In genomic region chr11:86954616-86955270, GRCm38 (mm10) we compare ENCODE assay signal across 10 mouse cellular contexts. TPM values are rescaled to one million over a fixed set of nuclear protein-coding genes. Genes with fewer than 3 reads are reported as not detected.
DNase-seq lines count a peak whose midpoint lies in the region; ATAC-seq and TF ChIP-seq lines count a peak whose summit lies in the region.
"Had no signal": no experiment of that assay in that cellular context is flagged by ENCODE, and none has a peak within 500 bp of the region (broad histone marks: within the 10 kb centered on the region; RNA-seq: fewer than 3 reads in every experiment).

No protein-coding gene starts in this region.

- H3K27me3 ChIP-seq in lung, embryonic 14.5 days (ENCODE audit: insufficient read depth, low read length): no peaks in the 10 kb centered on the region
- no peaks in the 10 kb centered on the region for H3K27me3 ChIP-seq in heart, embryonic 15.5 days
- no peaks in the 10 kb centered on the region for H3K27me3 ChIP-seq in midbrain, embryonic 15.5 days (replicated peaks)
- H3K27me3 ChIP-seq in midbrain, embryonic 11.5 days (ENCODE audit: control insufficient read depth, insufficient read depth, low read length): no peaks in the 10 kb centered on the region
- H3K27me3 ChIP-seq: liver, embryonic 15.5 days; neural tube, embryonic 12.5 days had no signal

- no peak overlapping the region for H3K9ac ChIP-seq in lung, embryonic 14.5 days
- H3K9ac ChIP-seq in heart, embryonic 15.5 days: no peak overlapping the region
- H3K9ac ChIP-seq in midbrain, embryonic 15.5 days: no peak overlapping the region
- H3K9ac ChIP-seq in midbrain, embryonic 11.5 days (ENCODE audit: low read length): no peak overlapping the region
- H3K9ac ChIP-seq: liver, embryonic 15.5 days; neural tube, embryonic 12.5 days had no signal

- 0 out of 2 replicates have a peak, but pooled peaks cover 4% of the 10 kb centered on the region for H3K36me3 ChIP-seq in lung, embryonic 14.5 days (ENCODE audit: insufficient read depth)
- no peaks in the 10 kb centered on the region for H3K36me3 ChIP-seq in heart, embryonic 15.5 days
- no peaks in the 10 kb centered on the region for H3K36me3 ChIP-seq in midbrain, embryonic 15.5 days (replicated peaks)
- no peaks in the 10 kb centered on the region for H3K36me3 ChIP-seq in midbrain, embryonic 11.5 days (ENCODE audit: control insufficient read depth, insufficient read depth, low read length)
- H3K36me3 ChIP-seq: liver, embryonic 15.5 days; neural tube, embryonic 12.5 days had no signal

- no peak for TF ChIP-seq POLR2A in lung, adult 2 months (IDR thresholded peaks at IDR 0.05; ENCODE audit: borderline replicate concordance, extremely low read depth, low read depth, low read length)

- TF ChIP-seq CTCF in lung, embryonic 14.5 days (IDR thresholded peaks at IDR 0.05; ENCODE audit: low read depth): no peak
- TF ChIP-seq CTCF in lung, adult 2 months (IDR thresholded peaks at IDR 0.05; ENCODE audit: insufficient read depth, low read length): no peak

- peaks cover 37% of the 10 kb centered on the region for H3K4me1 ChIP-seq in lung, embryonic 14.5 days (ENCODE audit: insufficient read depth)
- H3K4me1 ChIP-seq in lung, adult 2 months (ENCODE audit: control insufficient read depth, insufficient read depth, low read length): peaks cover 56% of the 10 kb centered on the region
- peaks cover 85% of the 10 kb centered on the region for H3K4me1 ChIP-seq in heart, embryonic 15.5 days (replicated peaks)
- peaks cover 18% of the 10 kb centered on the region; the same call in 1 of the 2 replicates for H3K4me1 ChIP-seq in midbrain, embryonic 15.5 days
- H3K4me1 ChIP-seq in midbrain, embryonic 11.5 days (ENCODE audit: control insufficient read depth, insufficient read depth, low read length): no peaks in the 10 kb centered on the region; the same call in 1 of the 2 replicates

- no peak overlapping the region for H3K4me3 ChIP-seq in lung, embryonic 14.5 days (ENCODE audit: low read depth, low read length)
- H3K4me3 ChIP-seq in lung, adult 2 months (replicated peaks; ENCODE audit: extremely low read depth, low read depth, low read length): no peak overlapping the region
- no peak overlapping the region for H3K4me3 ChIP-seq in heart, embryonic 15.5 days
- no peak overlapping the region for H3K4me3 ChIP-seq in midbrain, embryonic 15.5 days
- H3K4me3 ChIP-seq in midbrain, embryonic 11.5 days (ENCODE audit: low read depth, low read length): no peak overlapping the region
- H3K4me3 ChIP-seq: liver, embryonic 15.5 days; neural tube, embryonic 12.5 days had no signal

- peak; percentile 73; the same call in 1 of the 2 replicates for ATAC-seq in lung, embryonic 14.5 days (ENCODE audit: insufficient read depth)
- no peak for ATAC-seq in heart, embryonic 15.5 days (replicated peaks; ENCODE audit: insufficient number of reproducible peaks, insufficient read depth, low FRiP score, low read depth)
- ATAC-seq in midbrain, embryonic 15.5 days (replicated peaks): no peak
- no peak for ATAC-seq in midbrain, embryonic 11.5 days (ENCODE audit: low FRiP score)

- DNase-seq in lung, embryonic 14.5 days: peak; percentile 82
- no peak for DNase-seq in lung, adult 2 months
- peak; percentile 73 for DNase-seq in kidney, postnatal 14 days
- no peak for DNase-seq in yolk sac, embryonic 10.5 days (ENCODE audit: low spot score)
- no peak for DNase-seq in midbrain, embryonic 11.5 days (ENCODE audit: low spot score, missing footprints)
- DNase-seq: right cerebral cortex, postnatal 4 days had no signal

- WGBS in lung, embryonic 14.5 days: 37% methylated on average over 15 of the region's 15 CpGs
- WGBS in lung, adult 2 months: 36% methylated on average over 15 of the region's 15 CpGs
- 55% methylated on average over 15 of the region's 15 CpGs for WGBS in heart, embryonic 15.5 days
- WGBS in midbrain, embryonic 15.5 days: 72% methylated on average over 15 of the region's 15 CpGs
- 84% methylated on average over 15 of the region's 15 CpGs for WGBS in midbrain, embryonic 11.5 days

- H3K4me2 ChIP-seq in lung, embryonic 14.5 days: peak overlapping the region; percentile 35; the same call in 1 of the 2 replicates
- no peak overlapping the region for H3K4me2 ChIP-seq in heart, embryonic 15.5 days
- H3K4me2 ChIP-seq in midbrain, embryonic 15.5 days: no peak overlapping the region
- no peak overlapping the region for H3K4me2 ChIP-seq in midbrain, embryonic 11.5 days
- H3K4me2 ChIP-seq: liver, embryonic 15.5 days; neural tube, embryonic 12.5 days had no signal

- peak overlapping the region; percentile 82 for H3K27ac ChIP-seq in lung, embryonic 14.5 days (ENCODE audit: low read depth)
- peak overlapping the region; percentile 94 for H3K27ac ChIP-seq in heart, embryonic 15.5 days
- no peak overlapping the region for H3K27ac ChIP-seq in midbrain, embryonic 15.5 days
- H3K27ac ChIP-seq in midbrain, embryonic 11.5 days (ENCODE audit: low read depth, low read length): no peak overlapping the region
- H3K27ac ChIP-seq: liver, embryonic 15.5 days; neural tube, embryonic 12.5 days had no signal

- H3K9me3 ChIP-seq in lung, embryonic 14.5 days (ENCODE audit: low read depth, low read length): no peaks in the 10 kb centered on the region
- no peaks in the 10 kb centered on the region for H3K9me3 ChIP-seq in heart, embryonic 15.5 days (replicated peaks)
- H3K9me3 ChIP-seq in midbrain, embryonic 15.5 days: no peaks in the 10 kb centered on the region
- no peaks in the 10 kb centered on the region for H3K9me3 ChIP-seq in midbrain, embryonic 11.5 days (ENCODE audit: control insufficient read depth, low read length)
- H3K9me3 ChIP-seq: liver, embryonic 15.5 days; neural tube, embryonic 12.5 days had no signal

RNA-seq across cellular contexts. Expression of gene Ypel2, which starts 38.8 kb away (rescaled TPM):
- polyA plus RNA-seq in lung, embryonic 14.5 days (2014; fragmentation: Nextera tagmentation; extraction: Ambion mirVana): 6.8 and 7.0 TPM in 2 replicates
- 5.9 and 9.7 TPM in 2 replicates for polyA plus RNA-seq in lung, adult 2 months (2012; rRNA removed)
- 20.8 and 23.1 TPM in 2 replicates for polyA plus RNA-seq in heart, embryonic 15.5 days (2015; fragmentation: Nextera tagmentation; extraction: Ambion mirVana)
- 6.6 and 6.8 TPM in 2 replicates for polyA plus RNA-seq in midbrain, embryonic 15.5 days (2015; fragmentation: Nextera tagmentation; extraction: Ambion mirVana)
- polyA plus RNA-seq in midbrain, embryonic 11.5 days (2014; fragmentation: Nextera tagmentation; extraction: Ambion mirVana): 5.4 and 6.1 TPM in 2 replicates

Comparison
In these comparisons a context has a peak if more than half of its experiments do, and no peak if none do; other contexts are left out.
1. DNase-seq: peak in lung, embryonic 14.5 days (single experiment) and kidney, postnatal 14 days (single experiment); none in lung, adult 2 months (single experiment), yolk sac, embryonic 10.5 days (single experiment) and midbrain, embryonic 11.5 days (single experiment).
2. H3K27ac ChIP-seq: peak in lung, embryonic 14.5 days (single experiment) and heart, embryonic 15.5 days (single experiment); none in midbrain, embryonic 15.5 days (single experiment) and midbrain, embryonic 11.5 days (single experiment).